Mouse (Mus musculus): ENCODE results near the gene Atp2b1.

Atp2b1 gene

DNA sequence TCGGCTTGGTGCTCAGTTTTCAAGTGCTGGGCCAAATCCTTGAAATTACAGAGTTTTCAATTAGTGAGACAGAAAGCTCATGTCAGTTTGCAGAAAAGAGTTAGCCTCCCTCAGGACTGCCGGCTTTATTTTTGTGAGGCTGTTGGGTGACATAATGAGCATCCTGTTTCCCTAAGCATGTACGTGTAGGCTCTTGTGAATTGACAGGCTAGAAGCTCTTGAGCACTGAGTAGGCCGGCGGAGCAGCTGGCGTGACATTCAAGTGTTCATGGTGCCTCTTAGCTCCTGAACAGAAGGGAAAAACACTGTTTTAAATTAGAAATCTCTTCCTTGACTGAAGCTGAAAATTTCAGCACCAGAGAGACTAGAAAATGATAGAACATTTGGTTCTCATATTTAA is 45.2 kb downstream of the Atp2b1 start:
- intact Hi-C loops (cut with DNase I), result no loop called here

- intact Hi-C loops (cut with DNase I), result no loop called here
Observed at GRCm38 (mm10) chr10:98960911-98961310, 46.7 kb downstream of the Atp2b1 start.

DNA sequence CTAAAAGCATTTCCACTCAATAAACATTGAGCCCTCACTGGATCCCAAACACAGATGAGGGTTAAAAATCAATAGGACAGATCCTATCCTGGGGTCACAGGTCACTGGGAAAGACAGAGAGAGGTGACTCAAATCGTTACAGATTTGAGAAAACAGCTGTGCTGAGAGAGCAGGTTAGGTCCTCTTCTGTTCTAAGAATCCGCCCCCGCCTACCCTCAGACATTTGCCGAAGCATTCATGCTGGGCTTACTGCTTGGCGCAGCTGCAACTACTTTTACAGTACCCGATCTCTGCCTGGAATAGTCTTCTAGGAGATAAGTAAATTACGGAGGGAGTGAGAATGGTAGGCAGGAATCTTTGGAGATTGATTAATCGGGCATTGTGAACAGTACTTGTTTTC is 47.9 kb downstream of the Atp2b1 start:
- intact Hi-C loops (cut with DNase I), result no loop called here

DNA sequence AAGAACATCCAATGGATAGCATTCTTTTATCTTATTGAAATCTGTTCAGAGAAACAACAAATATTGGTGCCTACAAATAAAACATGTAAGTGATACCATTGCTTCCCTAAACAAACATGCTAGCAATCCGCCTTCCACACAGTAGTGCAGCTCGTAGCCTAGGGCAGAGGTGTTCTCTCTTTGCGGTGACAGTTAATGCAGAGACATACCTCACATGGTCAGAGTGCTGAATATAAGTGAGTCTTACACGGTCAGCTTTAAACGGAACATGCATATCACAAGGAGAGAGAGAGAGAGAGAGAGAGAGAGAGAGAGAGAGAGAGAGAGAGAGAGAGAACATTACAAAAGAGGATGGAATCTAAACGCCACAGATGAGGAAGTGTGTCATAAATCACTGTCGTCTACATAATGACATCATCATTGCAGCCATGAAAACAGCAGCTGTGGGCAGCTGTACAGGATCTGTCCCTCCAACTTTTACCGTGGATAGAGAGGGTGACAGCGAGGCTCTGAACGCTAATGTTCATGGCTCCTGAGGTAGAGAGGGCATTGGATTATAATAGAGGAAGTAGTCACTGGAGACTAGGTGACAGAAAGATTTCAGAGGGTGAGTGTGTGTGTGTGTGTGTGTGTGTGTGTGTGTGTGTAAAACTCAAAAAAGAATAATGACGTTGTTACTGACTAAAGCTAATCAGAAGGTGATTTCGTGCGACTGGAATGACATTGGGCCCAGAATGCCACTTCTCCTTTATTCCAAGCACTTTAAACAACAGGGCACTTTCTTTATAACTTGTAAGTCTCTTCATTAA is 52.4 kb downstream of the Atp2b1 start:
- intact Hi-C loops (cut with DNase I), result no loop called here

- intact Hi-C loops (cut with DNase I), result no loop called here
Observed at GRCm38 (mm10) chr10:98967240-98967891, 53.2 kb downstream of the Atp2b1 start.

- intact Hi-C loops (cut with DNase I), result no loop called here
Observed at GRCm38 (mm10) chr10:98970917-98971316, 56.7 kb downstream of the Atp2b1 start.

DNA sequence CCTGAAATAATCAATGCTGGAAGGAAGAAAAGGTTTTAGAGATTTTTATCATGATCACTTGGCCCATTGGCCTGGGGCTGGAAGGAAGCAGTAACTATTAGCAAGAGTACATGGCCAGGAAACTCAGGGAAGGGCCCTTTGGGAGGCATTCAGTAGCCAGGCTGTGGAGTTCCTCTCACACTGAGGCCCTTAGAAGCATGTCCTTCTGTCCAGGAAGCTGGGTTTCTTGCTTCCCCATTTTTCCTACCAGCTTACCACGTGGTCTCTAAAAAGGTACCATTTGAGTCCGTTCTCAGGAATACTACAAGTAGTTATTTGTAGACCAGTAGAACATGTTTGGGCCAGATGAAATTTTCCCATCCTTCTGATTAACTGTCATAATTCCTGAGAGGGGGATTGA is 58.2 kb downstream of the Atp2b1 start:
- intact Hi-C loops (cut with DNase I), result no loop called here

GRCm38 (mm10) chr10:98972912-98973605 is 58.9 kb downstream of the Atp2b1 start:
- intact Hi-C loops (cut with DNase I), result no loop called here

GRCm38 (mm10) chr10:98974645-98975044 is 60.4 kb downstream of the Atp2b1 start:
- intact Hi-C loops (cut with DNase I), result no loop called here

DNA sequence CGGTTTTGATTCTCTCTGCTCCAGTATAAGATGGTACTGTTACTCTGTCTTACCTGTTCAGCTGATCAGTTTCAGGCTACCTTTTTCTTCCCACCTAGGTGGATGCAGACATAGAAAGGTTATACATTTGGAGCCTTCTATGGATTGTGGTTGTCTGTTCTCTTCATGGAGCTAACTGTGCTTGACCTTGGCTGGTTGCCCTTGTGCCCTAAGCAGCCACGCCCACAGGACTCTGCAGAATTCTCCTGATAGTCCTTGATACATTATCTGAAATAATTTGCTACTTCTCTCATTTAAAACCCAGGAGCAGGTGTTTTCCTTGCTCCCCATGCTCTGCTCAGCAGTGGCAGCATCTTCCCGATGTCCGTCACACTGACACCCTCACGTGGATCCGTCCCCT is 61.4 kb downstream of the Atp2b1 start:
- intact Hi-C loops (cut with DNase I), result no loop called here

DNA sequence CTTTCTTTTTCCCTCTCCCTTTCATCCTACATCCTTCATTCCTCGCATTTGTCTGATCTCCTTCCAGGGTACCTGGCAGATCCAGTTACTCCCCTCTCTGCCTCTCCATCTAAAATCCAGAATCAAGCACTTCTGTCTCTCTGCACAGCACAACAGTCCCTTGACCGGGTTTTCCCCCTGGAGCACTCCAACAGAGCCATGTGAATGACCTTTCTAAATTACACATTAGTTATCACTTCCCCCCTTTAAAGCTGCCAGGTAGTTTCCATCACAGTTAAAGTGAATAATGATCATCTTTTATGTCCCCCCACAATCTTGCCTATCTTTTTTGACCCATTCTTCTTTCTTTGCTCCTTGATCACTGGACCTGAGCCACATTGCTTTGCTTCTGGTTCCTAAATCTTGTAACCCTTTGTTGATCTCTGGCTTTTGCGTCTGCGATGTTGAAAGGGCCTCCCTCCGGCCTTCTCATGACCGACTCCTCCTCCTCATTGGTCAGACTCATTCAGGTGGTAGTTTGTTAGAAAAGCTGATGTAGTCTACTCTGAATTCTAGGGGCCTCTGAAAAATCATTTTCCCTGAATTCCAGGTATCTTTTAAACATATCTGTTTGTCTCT is 62.8 kb downstream of the Atp2b1 start:
- intact Hi-C loops (cut with DNase I), result no loop called here

- intact Hi-C loops (cut with DNase I), result no loop called here
Observed at GRCm38 (mm10) chr10:98978766-98979165, 64.6 kb downstream of the Atp2b1 start.

- intact Hi-C loops (cut with DNase I), result no loop called here
Observed at GRCm38 (mm10) chr10:98979296-98979695, 65.1 kb downstream of the Atp2b1 start.

DNA sequence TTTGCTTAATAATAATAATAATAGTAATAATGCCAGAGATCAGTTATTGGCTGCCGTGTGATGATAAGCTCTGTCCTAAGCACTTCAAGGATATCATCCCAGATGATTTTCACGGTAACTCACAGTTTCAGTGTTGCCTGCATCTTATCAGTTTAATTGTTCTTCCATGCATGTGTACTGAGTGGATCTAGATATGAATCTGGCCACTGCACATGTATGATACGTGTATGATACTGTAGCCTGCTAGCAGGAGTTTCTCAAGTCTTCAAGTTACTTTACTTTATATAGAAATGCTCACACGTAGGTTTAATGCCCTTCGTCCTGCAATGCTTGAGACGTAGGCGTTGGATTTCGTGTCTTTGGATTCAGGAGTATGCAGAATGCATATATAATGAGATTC is 65.7 kb downstream of the Atp2b1 start:
- intact Hi-C loops (cut with DNase I), result no loop called here

GRCm38 (mm10) chr10:98991964-98992363 is 77.8 kb downstream of the Atp2b1 start:
- intact Hi-C loops (cut with DNase I), result loop anchor here (5.0 to 10.0 kb wide), 2 partner anchors 75 to 497 kb away; no protein-coding TSS in a partner anchor

GRCm38 (mm10) chr10:98993186-98993585 is 79.0 kb downstream of the Atp2b1 start:
- intact Hi-C loops (cut with DNase I), result loop anchor here (5.0 to 10.0 kb wide), 2 partner anchors 76 to 498 kb away; no protein-coding TSS in a partner anchor

GRCm38 (mm10) chr10:98995016-98995747 is 81.0 kb downstream of the Atp2b1 start:
- intact Hi-C loops (cut with DNase I), result loop anchor here (10.0 kb wide), 1 partner anchor 500 kb away; no protein-coding TSS in a partner anchor

DNA sequence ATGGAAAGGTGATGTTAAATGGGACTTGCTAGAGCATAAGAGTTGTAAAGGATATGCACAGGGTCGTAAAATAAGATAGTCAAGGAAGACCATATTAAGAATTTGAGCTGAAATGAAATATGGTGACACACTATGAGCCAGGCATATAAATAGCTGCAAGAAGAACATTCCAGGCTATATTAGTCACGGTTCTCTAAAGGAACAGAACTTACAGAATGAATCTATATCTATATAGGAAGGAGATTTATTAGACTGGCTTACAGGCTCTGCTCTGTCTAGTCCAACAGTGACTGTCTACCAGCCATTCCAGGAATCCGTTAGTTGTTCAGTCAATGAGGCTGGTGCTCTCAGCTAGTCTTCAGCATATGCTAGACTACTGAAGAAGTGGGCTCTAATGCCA is 90.7 kb downstream of the Atp2b1 start:
- intact Hi-C loops (cut with DNase I), result no loop called here

DNA sequence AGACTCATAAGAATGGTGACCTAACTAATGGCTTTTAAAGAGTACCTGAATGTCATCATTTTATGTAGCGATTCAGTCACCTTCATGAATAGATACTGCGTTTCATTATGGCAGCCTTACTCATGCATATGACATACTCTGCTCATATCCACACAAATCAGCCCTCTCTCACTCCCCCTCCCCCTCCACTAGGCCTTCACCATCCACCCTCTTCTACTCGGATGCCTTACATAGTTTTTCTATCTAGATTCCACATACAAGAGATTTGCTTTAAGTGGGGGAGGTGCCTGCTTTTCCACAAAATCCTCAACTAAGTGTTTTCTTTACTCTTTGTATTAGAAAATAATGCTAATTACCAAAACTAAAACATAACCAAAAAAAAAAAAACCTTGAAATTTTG is 96.9 kb downstream of the Atp2b1 start:
- intact Hi-C loops (cut with DNase I), result no loop called here

DNA sequence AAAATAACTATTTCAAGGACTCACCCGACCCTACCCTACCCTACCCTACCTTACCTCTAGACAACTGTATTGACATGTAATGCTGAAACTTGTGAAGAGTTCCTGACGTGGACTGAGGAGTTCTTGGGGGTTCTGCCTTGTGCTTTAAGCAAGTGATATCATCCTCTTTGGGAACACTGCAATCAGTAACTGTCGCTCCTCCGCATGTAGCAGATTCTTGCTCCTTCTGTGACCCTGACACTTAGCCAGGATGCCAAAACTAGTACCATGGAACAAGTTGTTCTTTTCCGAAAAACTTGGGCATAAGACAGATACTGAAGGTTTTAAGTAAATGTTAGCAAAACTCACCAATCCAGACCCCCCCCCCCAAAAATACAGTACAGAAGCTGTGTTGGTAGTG is 97.9 kb downstream of the Atp2b1 start:
- intact Hi-C loops (cut with DNase I), result no loop called here

DNA sequence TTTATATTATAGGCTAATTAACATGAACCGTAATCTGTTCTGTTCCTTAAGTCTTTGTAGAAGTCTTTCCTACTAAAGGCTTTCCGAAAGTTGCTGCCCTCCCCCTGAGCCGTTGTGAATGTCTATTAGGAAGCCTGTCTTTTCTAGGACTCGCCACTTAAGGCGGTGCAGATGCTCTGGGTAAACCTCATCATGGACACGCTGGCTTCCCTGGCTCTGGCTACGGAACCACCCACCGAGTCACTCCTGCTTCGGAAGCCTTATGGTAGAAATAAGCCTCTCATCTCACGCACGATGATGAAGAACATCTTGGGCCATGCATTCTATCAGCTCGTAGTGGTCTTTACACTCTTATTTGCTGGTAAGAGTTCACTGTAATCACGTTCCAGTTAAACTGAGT is 100.5 kb downstream of the Atp2b1 start:
- intact Hi-C loops (cut with DNase I), result no loop called here

Data from adrenal gland (tissue).